Mouse (Mus musculus): ENCODE measurements around the gene Mrpl28. TPM values are rescaled to one million over a fixed set of nuclear protein-coding genes. Genes with fewer than 3 reads are reported as not detected.

Mrpl28 gene
- total and polyA plus RNA-seq, 3 experiments: 90.5 to 161 (median 148) TPM

DNA sequence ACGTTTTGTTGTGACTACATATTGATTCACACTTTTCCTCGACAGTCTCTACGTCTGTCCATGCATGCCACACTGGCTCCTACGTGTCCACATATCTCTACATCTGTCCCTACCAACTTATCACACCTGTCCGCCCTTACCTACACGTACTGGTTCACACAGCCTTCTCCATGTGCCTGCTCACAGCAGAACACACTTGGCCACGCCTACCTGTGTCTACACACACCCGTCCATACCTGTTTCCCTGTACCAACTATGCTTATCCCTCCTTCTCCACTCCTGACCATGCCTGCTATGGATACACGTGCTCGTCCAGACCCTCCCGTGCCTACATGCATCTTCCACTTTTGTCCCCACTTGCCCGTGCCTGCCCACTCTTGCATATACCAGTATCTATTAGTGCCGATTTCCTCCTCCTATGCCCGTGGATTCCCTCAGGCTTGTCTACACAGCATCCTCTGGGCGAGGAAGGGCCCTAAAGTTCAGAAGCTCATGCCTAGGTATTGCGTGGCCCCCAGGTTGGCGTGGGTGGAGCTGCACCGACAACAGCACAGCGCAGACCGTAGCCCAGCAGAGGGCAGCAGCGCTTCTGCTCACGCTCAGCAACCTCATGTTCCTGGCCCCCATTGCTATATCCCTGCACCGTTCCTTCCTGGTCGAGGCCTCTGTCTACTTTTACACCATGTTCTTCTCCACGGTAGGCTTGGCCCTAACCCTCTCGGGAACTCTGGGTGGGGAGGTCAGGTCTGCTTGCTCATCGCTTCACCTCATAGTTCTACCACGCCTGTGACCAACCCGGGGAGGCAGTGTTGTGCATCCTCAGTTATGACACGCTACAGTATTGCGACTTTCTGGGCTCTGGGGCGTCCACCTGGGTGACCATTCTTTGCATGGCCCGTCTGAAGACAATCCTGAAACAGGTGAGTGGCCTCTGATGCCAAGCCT, 3.3 kb upstream of the Mrpl28 start (continued):
- TF ChIP-seq RCOR1 (conservative IDR thresholded peaks at IDR 0.05; ENCODE audit: low read depth, low read length) (no peak), HCFC1 (IDR thresholded peaks at IDR 0.05; ENCODE audit: low read depth, low read length) (peak; percentile 40), ELF1 (IDR thresholded peaks at IDR 0.05; ENCODE audit: low read depth, low read length) (peak; percentile 78), POLR2AphosphoS2 (IDR thresholded peaks at IDR 0.05; ENCODE audit: low read depth, low read length) (no peak), RAD21 (IDR thresholded peaks at IDR 0.05; ENCODE audit: low read depth, low read length) (peak; percentile 77)

DNA sequence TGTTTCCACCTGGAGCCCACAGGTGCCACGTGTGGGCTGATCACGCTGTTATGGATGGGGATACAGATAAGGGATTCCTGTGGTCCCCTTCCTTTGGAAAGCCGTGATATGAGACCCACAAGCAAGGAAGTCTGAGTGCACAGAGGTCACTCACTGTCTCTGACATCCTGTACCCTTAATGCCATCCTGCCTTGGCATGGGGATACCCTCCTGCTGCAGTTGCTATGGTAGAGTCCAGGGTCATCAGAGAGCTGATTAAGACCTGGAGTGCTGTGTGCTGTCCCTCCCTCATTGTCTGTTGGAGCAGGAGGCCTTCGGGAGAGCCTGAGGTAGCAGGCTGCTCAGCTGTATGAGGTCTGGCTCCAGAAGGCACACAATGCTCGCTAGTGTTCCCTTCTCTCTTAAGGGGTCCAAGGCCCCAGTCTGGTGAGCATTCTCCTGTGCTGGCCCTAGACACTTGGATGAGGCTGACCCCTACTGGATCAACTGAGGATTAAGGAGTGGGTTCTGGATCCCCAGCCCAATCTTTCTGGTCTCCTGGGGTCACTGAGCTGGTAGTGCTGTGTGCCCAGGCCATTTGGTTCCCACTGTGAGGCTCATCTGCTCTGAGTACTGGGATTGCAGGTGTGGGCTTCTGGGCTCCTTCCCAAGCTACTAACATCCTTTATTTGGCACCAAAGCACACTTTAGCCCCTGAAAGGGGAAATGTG, 714 bp upstream of the Mrpl28 start:
- DNase-seq (ENCODE audit: extremely low read depth): no peak
- Histone ChIP-seq H3K79me2 (replicated peaks; ENCODE audit: control insufficient read depth, extremely low read depth, insufficient read depth, poor library complexity, severe bottlenecking) (peaks cover 12% of the 10 kb centered on the region), H3K9ac (ENCODE audit: insufficient read depth, low read depth) (no peak overlapping the region), H3K9me3 (replicated peaks; ENCODE audit: low read length) (no peaks in the 10 kb centered on the region), H3K4me1 (ENCODE audit: control insufficient read depth in 1 of 2, insufficient read depth in 2 of 2) (peaks cover 17 to 30% of the 10 kb centered on the region in 2 experiments), H3K36me3 (replicated peaks in 1 of 2; ENCODE audit: control insufficient read depth in 1 of 2, insufficient read depth in 1 of 2, low read length in 1 of 2) (peaks cover 20 to 40% of the 10 kb centered on the region in 2 experiments), H3K27me3 (replicated peaks) (peaks cover 21% of the 10 kb centered on the region), H3K4me3 (replicated peaks in 1 of 3; ENCODE audit: low read depth in 2 of 3, low read length in 2 of 3, poor library complexity in 1 of 3) (no peak overlapping the region), H3K4me2 (ENCODE audit: insufficient read depth, low read depth, poor library complexity, severe bottlenecking) (no peak overlapping the region), H3K27ac (ENCODE audit: insufficient read depth, low read depth) (no peak overlapping the region)
- TF ChIP-seq POLR2A (IDR thresholded peaks at IDR 0.05; ENCODE audit: low read depth, low read length) (no peak), TBP (conservative IDR thresholded peaks at IDR 0.05; ENCODE audit: low read depth, low read length) (no peak), ZNF384 (IDR thresholded peaks at IDR 0.05; ENCODE audit: low read depth, low read length) (no peak), CHD2 (IDR thresholded peaks at IDR 0.05; ENCODE audit: low read length) (no peak), POLR2AphosphoS2 (IDR thresholded peaks at IDR 0.05; ENCODE audit: low read depth, low read length) (no peak), MXI1 (IDR thresholded peaks at IDR 0.05; ENCODE audit: low read depth, low read length) (no peak), CTCF (conservative IDR thresholded peaks at IDR 0.05 in 1 of 2, IDR thresholded peaks at IDR 0.05 in 1 of 2; ENCODE audit: low read depth in 2 of 2, low read length in 2 of 2) (no peak), SMC3 (IDR thresholded peaks at IDR 0.05; ENCODE audit: low read depth, low read length) (no peak), CHD1 (IDR thresholded peaks at IDR 0.05; ENCODE audit: low read depth, low read length) (no peak), NELFE (IDR thresholded peaks at IDR 0.05; ENCODE audit: low read depth, low read length) (no peak), MEF2A (IDR thresholded peaks at IDR 0.05; ENCODE audit: borderline replicate concordance, low read depth, low read length) (no peak), BHLHE40 (IDR thresholded peaks at IDR 0.05; ENCODE audit: low read depth, low read length) (no peak), RCOR1 (conservative IDR thresholded peaks at IDR 0.05; ENCODE audit: low read depth, low read length) (no peak), UBTF (IDR thresholded peaks at IDR 0.05; ENCODE audit: low read depth, low read length) (no peak), KAT2A (IDR thresholded peaks at IDR 0.05; ENCODE audit: insufficient replicate concordance, low read length) (no peak), MYC (IDR thresholded peaks at IDR 0.05; ENCODE audit: low read depth, low read length) (no peak), MAX (IDR thresholded peaks at IDR 0.05; ENCODE audit: low read length) (no peak), HCFC1 (IDR thresholded peaks at IDR 0.05; ENCODE audit: low read depth, low read length) (no peak), USF1 (IDR thresholded peaks at IDR 0.05; ENCODE audit: low read depth, low read length) (no peak)
- dilution Hi-C loops (cut with MboI; ENCODE audit: extremely low pct_ligation_motif_present, extremely low pct_unique_long_range_greater_than_20kb, low sequenced_read_pairs): no loop called here
- in situ Hi-C loops (cut with MboI; ENCODE audit: low pct_ligation_motif_present, low pct_unique_long_range_greater_than_20kb, low sequenced_read_pairs): no loop called here
